Mouse (Mus musculus) intestine, postnatal 0 days (tissue): ENCODE measurements around the gene Nr6a1. TPM values are rescaled to one million over a fixed set of nuclear protein-coding genes. Genes with fewer than 3 reads are reported as not detected.

Source experiments
- ATAC-seq: fragments of 200-750 bp; cut with Nextera tagmentation; 2 replicates; pipeline ENCODE4 v1.8.0; 2017; ENCODE audit warnings: mild to moderate bottlenecking, moderate TSS enrichment, moderate library complexity
- H3K27ac ChIP-seq: fragments of 300-500 bp; sonication (generic); 2 replicates; pipeline ENCODE4 v1.5.1; 2014; ENCODE audit warnings: mild to moderate bottlenecking, low read depth, low read length, moderate library complexity
- H3K27me3 ChIP-seq: fragments of 300-500 bp; sonication (generic); replicated peaks from 2 replicates; pipeline ENCODE4 v1.6.1; 2014; ENCODE audit warnings: low read length, mixed read lengths; ENCODE audit not compliant: control insufficient read depth, insufficient read depth
- H3K36me3 ChIP-seq: fragments of 300-500 bp; sonication (generic); 2 replicates; pipeline ENCODE4 v1.6.1; 2014; ENCODE audit warnings: mild to moderate bottlenecking, moderate library complexity; ENCODE audit not compliant: control insufficient read depth, insufficient read depth
- H3K4me1 ChIP-seq: fragments of 300-500 bp; sonication (generic); replicated peaks from 2 replicates; pipeline ENCODE4 v1.6.1; 2014; ENCODE audit warnings: antibody characterized with exemption, low read length, mixed read lengths; ENCODE audit not compliant: control insufficient read depth, insufficient read depth
- H3K4me2 ChIP-seq: fragments of 300-500 bp; sonication (generic); replicated peaks from 2 replicates; pipeline ENCODE4 v1.6.1; 2014; ENCODE audit warnings: low read depth, mild to moderate bottlenecking, moderate library complexity
- H3K4me3 ChIP-seq: fragments of 300-500 bp; sonication (generic); 2 replicates; pipeline ENCODE4 v1.5.1; 2014; ENCODE audit warnings: low read depth, low read length
- H3K9ac ChIP-seq: fragments of 300-500 bp; sonication (generic); 2 replicates; pipeline ENCODE4 v1.6.1; 2014; ENCODE audit warnings: mild to moderate bottlenecking, low read depth, low read length
- H3K9me3 ChIP-seq: fragments of 300-500 bp; sonication (generic); 2 replicates; pipeline ENCODE4 v1.6.1; 2016; ENCODE audit warnings: mixed run types; ENCODE audit not compliant: control insufficient read depth
- CTCF ChIP-seq: sonication (generic); IDR thresholded peaks from 2 replicates; pipeline ENCODE4 v1.5.1; 2016; ENCODE audit warnings: low read depth, mild to moderate bottlenecking, control low read depth, antibody characterized with exemption, moderate library complexity
- WGBS: fragments of 180-500 bp; shearing (Covaris S2); extraction: QIAGEN DNeasy Blood & Tissue Kit; methylation state at CpG from one replicate; pipeline ENCODE4 v1.1.7; 2014; 5-methylcytosine and 5-hydroxymethylcytosine counted together
- polyA plus RNA-seq: library from polyadenylated mRNA; unstranded; fragments of >200 nt; fragmentation: Nextera tagmentation; extraction: Ambion mirVana; gene quantifications from 2 replicates; pipeline ENCODE4 v1.2.1, GENCODE M21; 2015

The Nr6a1 gene
- polyA plus RNA-seq, 1 experiment from 2014 or later: 1.7 TPM

- ATAC-seq: no peak
Measured at GRCm38 (mm10) chr2:38738601-38739301, 188.7 kb downstream of the Nr6a1 start.

GRCm38 (mm10) chr2:38735740-38736139, 191.7 kb downstream of the Nr6a1 start:
- no peak for TF ChIP-seq CTCF
- no peak overlapping the region for H3K4me3 ChIP-seq
- ATAC-seq: no peak

More at GRCm38 (mm10) chr2:38738601-38739301, 188.7 kb downstream of the Nr6a1 start:
- Histone ChIP-seq H3K27ac (no peak overlapping the region), H3K4me1 (no peaks in the 10 kb centered on the region), H3K9me3 (no peaks in the 10 kb centered on the region), H3K4me3 (no peak overlapping the region), H3K9ac (no peak overlapping the region), H3K36me3 (peaks cover 33% of the 10 kb centered on the region), H3K4me2 (no peak overlapping the region), H3K27me3 (no peaks in the 10 kb centered on the region)
- TF ChIP-seq CTCF: no peak
- 86% methylated on average over 14 of the region's 14 CpGs for WGBS

GRCm38 (mm10) chr2:38734721-38735120, 192.8 kb downstream of the Nr6a1 start:
- 43% methylated on average over 5 of the region's 5 CpGs for WGBS

More at GRCm38 (mm10) chr2:38735740-38736139, 191.7 kb downstream of the Nr6a1 start:
- Histone ChIP-seq H3K36me3 (peaks cover 29% of the 10 kb centered on the region), H3K4me2 (no peak overlapping the region), H3K4me1 (no peaks in the 10 kb centered on the region), H3K9me3 (no peaks in the 10 kb centered on the region), H3K27ac (no peak overlapping the region), H3K27me3 (no peaks in the 10 kb centered on the region), H3K9ac (no peak overlapping the region)

GRCm38 (mm10) chr2:38730331-38730827, 197.1 kb downstream of the Nr6a1 start:
- H3K4me1 ChIP-seq: no peaks in the 10 kb centered on the region
- ATAC-seq: no peak
- no peak overlapping the region for H3K27ac ChIP-seq
- H3K27me3 ChIP-seq: no peaks in the 10 kb centered on the region
- no peak overlapping the region for H3K9ac ChIP-seq
- TF ChIP-seq CTCF: no peak
- no peak overlapping the region for H3K4me3 ChIP-seq
- H3K4me2 ChIP-seq: no peak overlapping the region
- WGBS: 90% methylated on average over 6 of the region's 6 CpGs
- H3K36me3 ChIP-seq: peaks cover 13% of the 10 kb centered on the region
- H3K9me3 ChIP-seq: no peaks in the 10 kb centered on the region

More at GRCm38 (mm10) chr2:38734721-38735120, 192.8 kb downstream of the Nr6a1 start:
- Histone ChIP-seq H3K4me3 (no peak overlapping the region), H3K9me3 (no peaks in the 10 kb centered on the region), H3K4me2 (no peak overlapping the region), H3K4me1 (no peaks in the 10 kb centered on the region), H3K27ac (no peak overlapping the region), H3K27me3 (no peaks in the 10 kb centered on the region), H3K9ac (no peak overlapping the region), H3K36me3 (peaks cover 29% of the 10 kb centered on the region)
- no peak for TF ChIP-seq CTCF
- ATAC-seq: no peak

GRCm38 (mm10) chr2:38725427-38725826, 202.1 kb downstream of the Nr6a1 start:
- Histone ChIP-seq H3K4me2 (no peak overlapping the region), H3K27me3 (no peaks in the 10 kb centered on the region), H3K4me1 (no peaks in the 10 kb centered on the region), H3K9me3 (no peaks in the 10 kb centered on the region), H3K36me3 (peaks cover 6% of the 10 kb centered on the region), H3K9ac (no peak overlapping the region), H3K4me3 (no peak overlapping the region), H3K27ac (no peak overlapping the region)
- 42% methylated on average over 3 of the region's 3 CpGs for WGBS
- TF ChIP-seq CTCF: no peak
- no peak for ATAC-seq

GRCm38 (mm10) chr2:38723378-38723777, 204.1 kb downstream of the Nr6a1 start:
- no peaks in the 10 kb centered on the region for H3K27me3 ChIP-seq
- ATAC-seq: no peak
- no peak overlapping the region for H3K9ac ChIP-seq
- H3K9me3 ChIP-seq: no peaks in the 10 kb centered on the region
- peaks cover 2% of the 10 kb centered on the region for H3K36me3 ChIP-seq
- no peak overlapping the region for H3K4me3 ChIP-seq
- H3K27ac ChIP-seq: no peak overlapping the region
- no peak overlapping the region for H3K4me2 ChIP-seq
- TF ChIP-seq CTCF: no peak
- 86% methylated on average over 4 of the region's 4 CpGs for WGBS
- H3K4me1 ChIP-seq: no peaks in the 10 kb centered on the region
